Mouse (Mus musculus): ENCODE results near the gene Samd7. TPM values are rescaled to one million over a fixed set of nuclear protein-coding genes. Genes with fewer than 3 reads are reported as not detected.

Gene Samd7
- polyA plus RNA-seq, 1 experiment from 2014 or later: not detected

- peak; percentile 42; the same call in 1 of the 2 replicates for ATAC-seq (ENCODE audit: low FRiP score, low TSS enrichment)
- TF ChIP-seq EP300 (optimal IDR thresholded peaks at IDR 0.05): no peak
- no peak for TF ChIP-seq CTCF (IDR thresholded peaks at IDR 0.05; ENCODE audit: low read depth)
- Histone ChIP-seq H3K4me2 (replicated peaks; ENCODE audit: low read depth) (no peak overlapping the region), H3K4me1 (replicated peaks; ENCODE audit: control insufficient read depth, insufficient read depth) (no peaks in the 10 kb centered on the region), H3K36me3 (ENCODE audit: control insufficient read depth, insufficient read depth, low read length) (no peaks in the 10 kb centered on the region), H3K27me3 (ENCODE audit: control insufficient read depth, insufficient read depth, low read length) (no peaks in the 10 kb centered on the region), H3K4me3 (ENCODE audit: low read depth, low read length) (no peak overlapping the region), H3K27ac (replicated peaks) (no peak overlapping the region), H3K9ac (ENCODE audit: low read length) (no peak overlapping the region), H3K9me3 (ENCODE audit: control insufficient read depth, low read length) (no peaks in the 10 kb centered on the region)
- 80% methylated on average over 6 of the region's 6 CpGs for WGBS
- DNase-seq (ENCODE audit: low spot score): peak; percentile 18
Observed at GRCm38 (mm10) chr3:30741306-30741705, 4.8 kb upstream of the Samd7 start.

- WGBS: 85% methylated on average over 7 of the region's 7 CpGs
- no peak for DNase-seq (ENCODE audit: low spot score)
- Histone ChIP-seq H3K4me2 (replicated peaks; ENCODE audit: low read depth) (no peak overlapping the region), H3K4me3 (ENCODE audit: low read depth, low read length) (no peak overlapping the region), H3K9me3 (ENCODE audit: control insufficient read depth, low read length) (no peaks in the 10 kb centered on the region), H3K27ac (replicated peaks) (no peak overlapping the region), H3K36me3 (ENCODE audit: control insufficient read depth, insufficient read depth, low read length) (no peaks in the 10 kb centered on the region), H3K9ac (ENCODE audit: low read length) (no peak overlapping the region), H3K4me1 (replicated peaks; ENCODE audit: control insufficient read depth, insufficient read depth) (no peaks in the 10 kb centered on the region), H3K27me3 (ENCODE audit: control insufficient read depth, insufficient read depth, low read length) (no peaks in the 10 kb centered on the region)
- no peak for ATAC-seq (ENCODE audit: low FRiP score, low TSS enrichment)
- no peak for TF ChIP-seq EP300 (optimal IDR thresholded peaks at IDR 0.05)
- no peak for TF ChIP-seq CTCF (IDR thresholded peaks at IDR 0.05; ENCODE audit: low read depth)
Observed at GRCm38 (mm10) chr3:30742891-30743290, 3.2 kb upstream of the Samd7 start.

GRCm38 (mm10) chr3:30748316-30748715 is 2.2 kb downstream of the Samd7 start:
- no peak overlapping the region for H3K4me3 ChIP-seq (ENCODE audit: low read depth, low read length)
- TF ChIP-seq EP300 (optimal IDR thresholded peaks at IDR 0.05) (no peak), CTCF (IDR thresholded peaks at IDR 0.05; ENCODE audit: low read depth) (no peak)
- no peak overlapping the region for H3K9ac ChIP-seq (ENCODE audit: low read length)
- no peaks in the 10 kb centered on the region for H3K36me3 ChIP-seq (ENCODE audit: control insufficient read depth, insufficient read depth, low read length)
- H3K27ac ChIP-seq (replicated peaks): no peak overlapping the region
- H3K9me3 ChIP-seq (ENCODE audit: control insufficient read depth, low read length): no peaks in the 10 kb centered on the region
- DNase-seq (ENCODE audit: low spot score) (no peak), ATAC-seq (ENCODE audit: low FRiP score, low TSS enrichment) (no peak)
- no peaks in the 10 kb centered on the region for H3K4me1 ChIP-seq (replicated peaks; ENCODE audit: control insufficient read depth, insufficient read depth)
- H3K27me3 ChIP-seq (ENCODE audit: control insufficient read depth, insufficient read depth, low read length): no peaks in the 10 kb centered on the region
- 59% methylated on average over 9 of the region's 9 CpGs for WGBS
- H3K4me2 ChIP-seq (replicated peaks; ENCODE audit: low read depth): no peak overlapping the region

- H3K27me3 ChIP-seq (ENCODE audit: control insufficient read depth, insufficient read depth, low read length): no peaks in the 10 kb centered on the region
- H3K4me1 ChIP-seq (replicated peaks; ENCODE audit: control insufficient read depth, insufficient read depth): no peaks in the 10 kb centered on the region
- no peak overlapping the region for H3K4me2 ChIP-seq (replicated peaks; ENCODE audit: low read depth)
- H3K9ac ChIP-seq (ENCODE audit: low read length): no peak overlapping the region
- H3K36me3 ChIP-seq (ENCODE audit: control insufficient read depth, insufficient read depth, low read length): no peaks in the 10 kb centered on the region
- no peak overlapping the region for H3K4me3 ChIP-seq (ENCODE audit: low read depth, low read length)
- ATAC-seq (ENCODE audit: low FRiP score, low TSS enrichment) (no peak), DNase-seq (ENCODE audit: low spot score) (no peak)
- WGBS: 77% methylated on average over 4 of the region's 4 CpGs
- no peak overlapping the region for H3K27ac ChIP-seq (replicated peaks)
- no peaks in the 10 kb centered on the region for H3K9me3 ChIP-seq (ENCODE audit: control insufficient read depth, low read length)
- TF ChIP-seq CTCF (IDR thresholded peaks at IDR 0.05; ENCODE audit: low read depth) (no peak), EP300 (optimal IDR thresholded peaks at IDR 0.05) (no peak)
Observed at GRCm38 (mm10) chr3:30754696-30755095, 8.6 kb downstream of the Samd7 start.

- no peak overlapping the region for H3K4me3 ChIP-seq (ENCODE audit: low read depth, low read length)
- no peaks in the 10 kb centered on the region for H3K9me3 ChIP-seq (ENCODE audit: control insufficient read depth, low read length)
- DNase-seq (ENCODE audit: low spot score) (no peak), ATAC-seq (ENCODE audit: low FRiP score, low TSS enrichment) (no peak)
- WGBS: 87% methylated on average over 4 of the region's 4 CpGs
- H3K27ac ChIP-seq (replicated peaks): no peak overlapping the region
- no peak for TF ChIP-seq CTCF (IDR thresholded peaks at IDR 0.05; ENCODE audit: low read depth)
- no peak for TF ChIP-seq EP300 (optimal IDR thresholded peaks at IDR 0.05)
- H3K36me3 ChIP-seq (ENCODE audit: control insufficient read depth, insufficient read depth, low read length): no peaks in the 10 kb centered on the region
- no peak overlapping the region for H3K9ac ChIP-seq (ENCODE audit: low read length)
- no peaks in the 10 kb centered on the region for H3K27me3 ChIP-seq (ENCODE audit: control insufficient read depth, insufficient read depth, low read length)
- no peak overlapping the region for H3K4me2 ChIP-seq (replicated peaks; ENCODE audit: low read depth)
- no peaks in the 10 kb centered on the region for H3K4me1 ChIP-seq (replicated peaks; ENCODE audit: control insufficient read depth, insufficient read depth)
Observed at GRCm38 (mm10) chr3:30764877-30765276, 18.8 kb downstream of the Samd7 start.

- ATAC-seq (ENCODE audit: low FRiP score, low TSS enrichment) (peak; percentile 52), DNase-seq (ENCODE audit: low spot score) (peak; percentile 26)
- TF ChIP-seq CTCF (IDR thresholded peaks at IDR 0.05; ENCODE audit: low read depth): no peak
- WGBS: 58% methylated on average over 10 of the region's 10 CpGs
- Histone ChIP-seq H3K27me3 (ENCODE audit: control insufficient read depth, insufficient read depth, low read length) (no peaks in the 10 kb centered on the region), H3K4me2 (replicated peaks; ENCODE audit: low read depth) (no peak overlapping the region), H3K36me3 (ENCODE audit: control insufficient read depth, insufficient read depth, low read length) (no peaks in the 10 kb centered on the region), H3K9ac (ENCODE audit: low read length) (no peak overlapping the region), H3K4me3 (ENCODE audit: low read depth, low read length) (no peak overlapping the region), H3K4me1 (replicated peaks; ENCODE audit: control insufficient read depth, insufficient read depth) (no peaks in the 10 kb centered on the region), H3K27ac (replicated peaks) (no peak overlapping the region), H3K9me3 (ENCODE audit: control insufficient read depth, low read length) (no peaks in the 10 kb centered on the region)
Observed at GRCm38 (mm10) chr3:30765311-30766027, 19.4 kb downstream of the Samd7 start.

All from stomach, postnatal 0 days (tissue).